Mouse (Mus musculus): ENCODE data around the gene Dok5.

The Dok5 gene

GRCm38 (mm10) chr2:170738446-170738845 is 6.8 kb downstream of the Dok5 start:
- DNase-seq (ENCODE audit: low read depth, low spot score) = no peak

DNA sequence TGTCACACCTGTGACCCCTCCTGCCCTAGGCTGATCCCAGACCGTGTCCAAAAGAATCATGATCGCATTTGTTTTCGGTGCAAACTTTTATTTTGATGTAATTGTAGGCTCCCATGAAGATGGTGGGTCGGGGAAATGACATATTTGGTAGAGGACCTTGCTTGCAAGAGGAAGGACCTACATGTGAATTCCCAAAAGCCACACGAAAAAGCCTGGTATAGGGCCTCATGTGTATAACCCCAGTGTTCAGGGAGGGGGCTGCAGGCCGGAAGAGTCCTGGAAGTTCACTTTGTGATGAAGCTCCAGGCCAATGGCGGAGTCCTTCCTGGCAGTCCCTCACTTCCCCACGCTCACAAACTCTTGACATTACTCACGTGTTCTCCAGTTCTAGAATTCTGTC is 7.3 kb downstream of the Dok5 start:
- DNase-seq (ENCODE audit: low read depth, low spot score) = no peak

- DNase-seq (ENCODE audit: low read depth, low spot score) = no peak
Measured at GRCm38 (mm10) chr2:170739713-170740365, 8.2 kb downstream of the Dok5 start.

GRCm38 (mm10) chr2:170743521-170743920 is 11.9 kb downstream of the Dok5 start:
- DNase-seq (ENCODE audit: low read depth, low spot score) = no peak

GRCm38 (mm10) chr2:170748901-170749300 is 17.3 kb downstream of the Dok5 start:
- no peak for DNase-seq (ENCODE audit: low read depth, low spot score)

DNA sequence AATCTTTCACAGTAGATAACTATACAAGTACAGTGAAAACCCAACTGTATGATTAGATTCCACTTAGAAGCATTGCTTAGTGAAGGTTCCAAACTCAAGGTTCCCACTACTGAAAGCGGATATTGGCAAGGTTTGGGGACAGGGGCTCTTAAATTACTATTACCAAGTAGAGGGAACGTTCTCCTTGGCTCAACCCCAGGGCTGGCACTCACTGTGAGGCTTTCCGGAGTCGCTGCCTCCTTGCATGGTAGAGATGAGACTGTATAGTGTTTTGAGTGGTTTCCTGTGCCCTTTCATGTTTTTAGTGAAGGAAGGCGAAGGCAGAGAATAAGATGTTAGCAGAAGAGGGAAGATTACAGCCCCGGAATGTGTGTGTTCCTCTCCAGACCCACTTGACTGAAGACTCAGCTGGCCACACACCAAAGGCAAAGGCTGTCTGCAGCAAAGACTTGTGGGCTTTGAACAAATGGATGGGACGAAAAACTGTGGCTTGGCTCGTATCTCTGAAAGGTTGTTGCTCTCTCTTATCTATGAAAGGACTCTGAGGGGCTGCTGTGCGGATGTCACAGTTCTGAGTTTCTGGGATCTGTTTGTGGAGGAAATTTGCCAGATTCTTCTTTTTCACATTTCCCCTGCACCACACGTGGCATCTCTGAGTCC is 20.7 kb downstream of the Dok5 start:
- no peak for DNase-seq (ENCODE audit: low read depth, low spot score)

- no peak for DNase-seq (ENCODE audit: low read depth, low spot score)
Measured at GRCm38 (mm10) chr2:170755817-170756216, 24.2 kb downstream of the Dok5 start.

- no peak for DNase-seq (ENCODE audit: low read depth, low spot score)
Measured at GRCm38 (mm10) chr2:170756667-170757066, 25.1 kb downstream of the Dok5 start.

GRCm38 (mm10) chr2:170757228-170757875 is 25.7 kb downstream of the Dok5 start:
- no peak for DNase-seq (ENCODE audit: low read depth, low spot score)

DNA sequence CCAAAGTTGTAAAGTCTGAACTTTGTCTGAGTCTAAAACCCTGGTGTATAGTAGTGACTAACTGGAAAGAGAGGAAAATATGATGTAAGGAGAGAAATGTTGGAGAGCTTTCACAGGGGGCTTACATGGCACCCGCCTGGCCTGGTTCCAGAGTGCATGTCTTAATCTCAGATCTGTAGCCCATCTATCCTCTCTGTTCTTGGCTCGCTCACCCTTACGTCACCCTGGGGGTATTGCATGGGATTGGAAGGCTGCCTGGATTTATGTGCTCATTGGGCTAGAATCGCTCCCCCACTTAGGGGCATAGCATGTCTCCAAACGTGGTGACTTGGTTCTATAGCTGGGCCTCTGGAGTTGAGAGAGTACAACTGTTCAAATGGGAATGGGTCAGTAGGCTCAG is 26.6 kb downstream of the Dok5 start:
- DNase-seq (ENCODE audit: low read depth, low spot score) = no peak

- no peak for DNase-seq (ENCODE audit: low read depth, low spot score)
Measured at GRCm38 (mm10) chr2:170764704-170765103, 33.1 kb downstream of the Dok5 start.

GRCm38 (mm10) chr2:170767243-170767642 is 35.6 kb downstream of the Dok5 start:
- DNase-seq (ENCODE audit: low read depth, low spot score) = no peak

DNA sequence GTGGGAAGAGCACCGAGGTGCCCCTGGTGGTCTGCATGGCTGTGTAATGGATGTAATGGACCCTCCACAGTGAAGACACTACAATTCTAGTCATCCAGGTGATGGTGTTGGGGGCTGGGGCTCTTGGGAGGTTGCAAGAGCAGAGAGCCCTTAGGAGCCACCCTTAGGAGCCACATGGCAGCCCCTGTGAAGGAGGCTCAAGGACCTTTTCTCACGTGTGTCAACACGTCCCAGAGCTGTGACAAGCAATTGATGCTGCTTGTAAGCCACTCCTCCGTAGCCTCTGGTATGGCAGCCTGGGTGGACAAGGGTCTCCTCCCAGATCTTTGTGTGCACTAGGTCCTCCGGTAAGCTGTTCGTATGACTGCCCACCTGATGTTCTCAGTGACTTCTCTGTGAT is 37.1 kb downstream of the Dok5 start:
- no peak for DNase-seq (ENCODE audit: low read depth, low spot score)

GRCm38 (mm10) chr2:170771555-170771954 is 39.9 kb downstream of the Dok5 start:
- DNase-seq (ENCODE audit: low read depth, low spot score) = no peak

DNA sequence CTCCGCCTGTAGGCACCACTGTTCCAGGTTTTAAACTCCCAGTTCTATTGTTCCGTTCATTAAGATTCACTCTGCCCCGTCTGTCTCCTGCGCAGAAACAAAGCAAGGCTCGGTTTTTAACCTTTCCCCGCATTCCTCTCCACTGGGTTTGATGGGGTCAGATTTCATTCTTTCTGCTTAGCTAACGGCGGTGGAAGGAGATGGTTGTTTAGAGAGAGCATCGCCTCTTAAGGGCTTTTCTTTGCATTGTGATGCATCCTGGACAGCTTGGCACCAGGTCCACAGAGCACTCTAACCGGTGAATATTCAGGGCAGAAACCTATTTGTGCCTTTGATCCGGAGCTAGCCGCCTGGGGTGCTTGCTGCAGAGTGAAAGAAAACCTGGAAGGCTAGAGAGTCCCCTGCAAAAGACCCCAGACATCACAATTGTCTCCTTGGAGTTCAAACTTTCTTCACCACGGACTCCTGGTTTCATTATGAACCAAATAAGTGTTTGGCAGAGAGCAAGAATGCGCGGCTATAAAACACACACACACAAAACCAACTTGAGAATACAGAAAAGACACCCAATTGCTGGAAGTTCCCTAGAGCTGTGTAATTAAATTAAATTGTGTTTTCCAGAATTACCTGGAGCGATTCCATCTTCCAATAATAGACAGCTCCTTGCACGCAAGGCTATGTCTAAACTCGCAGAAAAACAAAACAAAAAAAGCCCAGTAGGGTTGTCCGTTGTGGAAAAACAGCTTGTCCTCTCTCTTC is 40.7 kb downstream of the Dok5 start:
- DNase-seq (ENCODE audit: low read depth, low spot score) = no peak

DNA sequence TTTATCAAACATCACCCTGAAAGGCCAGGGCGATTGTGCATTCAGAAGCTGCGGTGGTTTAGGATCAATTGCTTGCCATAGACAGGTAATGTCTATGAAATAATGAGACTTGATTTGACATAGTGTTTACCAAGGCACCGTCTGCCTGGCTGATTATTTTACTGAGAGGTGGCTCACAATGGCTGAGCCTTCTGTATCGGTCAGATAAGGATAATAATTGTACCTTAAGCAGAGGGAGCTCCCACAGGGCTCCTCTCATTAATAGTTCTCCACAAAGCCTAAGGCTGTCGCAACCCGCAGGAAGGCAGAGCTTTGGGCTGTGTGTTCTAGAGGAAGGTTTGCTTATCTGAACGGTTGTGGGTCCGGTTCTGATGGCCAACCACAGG is 41.3 kb downstream of the Dok5 start:
- DNase-seq (ENCODE audit: low read depth, low spot score) = no peak

DNA sequence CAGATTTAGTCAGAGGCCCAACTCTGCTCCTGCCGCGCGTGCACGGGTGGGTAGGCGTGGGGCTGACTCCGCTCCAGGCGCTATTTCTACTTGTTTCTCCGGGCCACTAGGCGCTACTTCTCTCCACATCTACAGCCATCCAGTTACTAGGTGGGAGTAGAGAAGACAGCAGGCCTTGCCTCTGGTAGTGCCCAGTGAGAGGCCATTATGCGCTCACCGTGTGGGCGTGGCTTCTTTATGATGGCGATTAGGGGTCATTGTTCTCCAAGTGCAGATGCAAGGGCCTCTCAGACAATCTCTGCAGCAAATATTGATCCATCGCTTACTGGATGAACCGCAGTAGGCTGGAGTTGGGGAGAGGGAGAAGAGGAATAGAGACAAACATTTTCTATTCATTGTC is 44.0 kb downstream of the Dok5 start:
- no peak for DNase-seq (ENCODE audit: low read depth, low spot score)

DNA sequence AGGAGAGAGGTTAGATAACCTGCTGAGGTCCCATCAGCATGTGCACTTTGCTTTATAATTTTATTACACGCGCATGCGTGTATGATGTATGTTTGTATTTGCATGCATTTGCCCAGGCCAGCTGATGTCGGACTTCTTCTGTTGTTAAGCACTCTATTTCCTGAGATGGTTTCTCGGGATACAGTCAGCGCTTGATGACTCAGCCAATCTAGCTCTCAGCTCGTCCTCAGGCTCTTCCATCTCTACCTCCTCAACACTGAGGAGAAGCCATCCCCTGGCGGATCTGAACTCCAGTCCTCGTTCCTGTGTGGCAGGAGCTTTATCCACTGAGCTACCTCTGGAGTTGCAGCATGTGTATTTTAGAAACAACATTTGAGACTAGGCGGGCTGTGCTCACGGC is 44.5 kb downstream of the Dok5 start:
- DNase-seq (ENCODE audit: low read depth, low spot score) = no peak

DNA sequence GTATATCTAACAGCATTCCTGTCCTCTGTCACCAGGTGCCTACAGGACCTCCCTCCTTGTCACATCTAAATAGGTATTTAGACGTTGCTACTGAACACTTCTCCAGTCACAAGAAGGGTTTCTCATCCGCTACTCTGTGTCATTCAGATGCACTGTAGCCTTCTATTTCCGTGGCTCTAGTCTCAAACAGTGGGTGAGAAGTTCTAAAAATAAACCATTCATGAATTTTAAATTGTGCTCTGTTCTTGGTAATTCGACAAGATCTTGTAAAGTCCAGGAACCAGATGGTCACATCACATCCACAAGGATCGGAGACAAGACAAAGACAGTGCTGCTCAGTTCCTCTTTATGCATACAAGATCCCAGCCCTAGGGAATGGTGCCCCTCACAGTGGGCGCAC is 46.0 kb downstream of the Dok5 start:
- no peak for DNase-seq (ENCODE audit: low read depth, low spot score)

DNA sequence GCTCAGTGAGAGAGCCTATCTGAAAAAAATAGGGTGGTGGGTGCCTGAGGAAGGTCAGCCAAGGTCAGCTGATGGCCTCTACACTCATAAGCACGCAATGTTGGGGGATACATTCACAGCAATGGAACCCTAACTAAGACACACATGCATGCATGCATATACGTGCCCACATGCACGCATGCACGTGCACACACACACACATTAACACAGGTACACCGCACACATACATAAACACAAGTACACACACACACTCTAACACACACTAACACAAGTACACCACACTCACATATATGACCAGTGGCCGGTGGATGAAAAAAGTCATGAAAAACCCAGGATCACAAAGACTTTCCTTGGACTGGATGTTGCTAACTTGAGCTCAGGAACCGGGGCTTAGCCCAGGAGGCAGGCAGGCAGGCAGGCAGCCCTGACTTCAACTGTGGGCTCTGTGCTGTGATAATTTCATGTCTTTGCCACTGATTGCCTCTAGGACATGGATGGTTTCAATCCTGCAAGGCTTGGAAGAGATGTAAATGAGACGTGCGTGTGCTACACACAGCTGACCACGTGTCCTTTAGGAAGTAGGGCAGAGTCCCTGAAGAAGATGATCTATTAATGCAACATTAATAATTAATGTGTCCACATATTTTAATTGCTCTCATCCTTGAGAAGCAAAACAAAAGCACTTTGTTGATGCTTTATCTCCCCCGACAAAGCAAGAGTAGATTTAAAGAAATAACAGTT is 48.6 kb downstream of the Dok5 start:
- DNase-seq (ENCODE audit: low read depth, low spot score) = no peak

- DNase-seq (ENCODE audit: low read depth, low spot score) = no peak
Measured at GRCm38 (mm10) chr2:170788101-170788500, 56.5 kb downstream of the Dok5 start.

Measured in retina, adult 2 months (tissue).